Mouse (Mus musculus) liver, embryonic 14 days (tissue): ENCODE measurements around the gene Olfr130. TPM values are rescaled to one million over a fixed set of nuclear protein-coding genes. Genes with fewer than 3 reads are reported as not detected.

ENCODE experiments used
- polyA plus RNA-seq: library from polyadenylated mRNA; depleted of rRNA; stranded (reverse); fragments of >200 nt; gene quantifications from 2 replicates; pipeline ENCODE4 v1.2.3, GENCODE M21; 2012; rRNA removed

Gene Olfr130
- not detected in 2 replicates for polyA plus RNA-seq

DNA sequence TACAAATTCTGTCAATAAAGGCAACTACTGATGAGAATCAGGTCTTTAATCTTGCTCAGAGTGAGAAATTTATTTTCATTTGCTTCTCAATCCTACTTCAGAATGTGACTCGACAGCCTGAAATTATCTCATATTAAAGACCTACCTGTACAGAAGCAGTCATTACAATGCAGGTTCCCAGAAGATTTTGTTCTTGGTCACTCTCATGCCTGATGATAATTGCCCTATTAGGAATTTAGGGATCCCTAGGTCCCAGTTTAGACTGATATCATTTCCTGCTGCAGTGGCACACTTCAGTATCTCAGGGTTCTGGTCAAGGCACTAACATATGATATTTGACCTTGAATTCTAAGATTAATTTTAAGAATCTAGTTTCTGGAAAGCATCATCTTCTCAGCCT lies at the start of gene Olfr130:
Gene Olfr130, plus strand, starts transcription at position 301 of the 400 bp plus-strand sequence.

DNA sequence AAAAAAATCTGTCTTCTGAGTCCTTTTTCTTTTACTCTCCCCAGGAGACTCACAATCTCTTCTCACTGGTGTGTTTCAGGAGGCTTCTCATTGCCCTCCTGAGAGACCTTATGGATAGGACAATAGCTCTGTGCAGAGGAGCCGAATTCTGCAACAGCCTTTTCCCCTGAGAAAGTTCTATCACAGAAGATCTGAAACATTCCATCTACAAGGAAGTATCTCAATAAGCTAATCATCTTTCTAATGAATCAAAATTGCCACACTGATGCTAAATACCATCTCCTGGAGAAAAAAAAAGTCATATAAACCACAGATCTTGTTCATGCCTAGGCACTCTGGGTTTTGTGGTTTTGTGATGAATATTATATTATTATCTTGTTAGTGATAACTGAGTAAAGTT lies 3.7 kb upstream of the Olfr130 start, which contains the start of gene Olfr129:
Gene Olfr129, minus strand, starts transcription at position 101 of the 400 bp plus-strand sequence.

DNA sequence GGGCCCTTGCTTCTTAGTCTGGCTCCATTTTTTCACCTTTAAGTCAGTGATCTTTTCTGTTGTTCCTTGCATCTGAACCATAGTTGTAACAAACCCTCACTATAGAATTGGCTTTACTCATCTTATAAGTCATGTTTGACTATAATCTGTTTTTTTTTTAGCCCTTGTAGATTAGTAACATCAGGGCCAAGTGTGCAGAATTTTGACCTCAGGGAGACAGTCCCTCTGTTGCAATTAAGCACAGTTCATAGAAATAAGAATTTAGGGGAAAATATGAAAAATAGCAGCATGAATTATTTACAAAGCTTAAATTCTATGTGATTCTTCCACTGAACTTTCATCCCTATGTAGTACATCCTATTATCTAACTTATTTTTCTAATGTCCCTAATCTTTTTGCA lies 24.9 kb downstream of the Olfr130 start, which contains the start of gene Olfr131:
Gene Olfr131, minus strand, starts transcription at position 101 of the 400 bp plus-strand sequence.

Other genes starting within 250 kb of the Olfr130 start
- not detected in 2 replicates for gene Olfr125, start 231.0 kb upstream of the Olfr130 start, polyA plus RNA-seq
- not detected in 2 replicates for gene Olfr126, start 216.4 kb upstream of the Olfr130 start, polyA plus RNA-seq
- not detected in 2 replicates for gene Olfr127, start 163.5 kb upstream of the Olfr130 start, polyA plus RNA-seq
- not detected in 2 replicates for gene Olfr128, start 143.4 kb upstream of the Olfr130 start, polyA plus RNA-seq
- gene Olfr761, start 110.8 kb upstream of the Olfr130 start, polyA plus RNA-seq, result not detected in 2 replicates
- not detected in 2 replicates for gene Olfr129, start 3.8 kb upstream of the Olfr130 start, polyA plus RNA-seq
- not detected in 2 replicates for gene Olfr131, start 24.8 kb downstream of the Olfr130 start, polyA plus RNA-seq
- gene Olfr132, start 70.6 kb downstream of the Olfr130 start, polyA plus RNA-seq, result not detected in 2 replicates
- gene Olfr133, start 81.4 kb downstream of the Olfr130 start, polyA plus RNA-seq, result not detected in 2 replicates
- not detected in 2 replicates for gene Olfr134, start 107.5 kb downstream of the Olfr130 start, polyA plus RNA-seq
- not detected in 2 replicates for gene Olfr135, start 140.4 kb downstream of the Olfr130 start, polyA plus RNA-seq
- gene Olfr138, start 197.1 kb downstream of the Olfr130 start, polyA plus RNA-seq, result not detected in 2 replicates
- not detected in 2 replicates for gene Olfr137, start 243.6 kb downstream of the Olfr130 start, polyA plus RNA-seq